Mouse (Mus musculus): Measurements from ENCODE around the gene Qsox1. TPM values are rescaled to one million over a fixed set of nuclear protein-coding genes. Genes with fewer than 3 reads are reported as not detected.

Gene Qsox1
- polyA plus RNA-seq (2014; fragmentation: Nextera tagmentation; extraction: Ambion mirVana): 12.2 and 12.4 TPM in 2 replicates

DNA sequence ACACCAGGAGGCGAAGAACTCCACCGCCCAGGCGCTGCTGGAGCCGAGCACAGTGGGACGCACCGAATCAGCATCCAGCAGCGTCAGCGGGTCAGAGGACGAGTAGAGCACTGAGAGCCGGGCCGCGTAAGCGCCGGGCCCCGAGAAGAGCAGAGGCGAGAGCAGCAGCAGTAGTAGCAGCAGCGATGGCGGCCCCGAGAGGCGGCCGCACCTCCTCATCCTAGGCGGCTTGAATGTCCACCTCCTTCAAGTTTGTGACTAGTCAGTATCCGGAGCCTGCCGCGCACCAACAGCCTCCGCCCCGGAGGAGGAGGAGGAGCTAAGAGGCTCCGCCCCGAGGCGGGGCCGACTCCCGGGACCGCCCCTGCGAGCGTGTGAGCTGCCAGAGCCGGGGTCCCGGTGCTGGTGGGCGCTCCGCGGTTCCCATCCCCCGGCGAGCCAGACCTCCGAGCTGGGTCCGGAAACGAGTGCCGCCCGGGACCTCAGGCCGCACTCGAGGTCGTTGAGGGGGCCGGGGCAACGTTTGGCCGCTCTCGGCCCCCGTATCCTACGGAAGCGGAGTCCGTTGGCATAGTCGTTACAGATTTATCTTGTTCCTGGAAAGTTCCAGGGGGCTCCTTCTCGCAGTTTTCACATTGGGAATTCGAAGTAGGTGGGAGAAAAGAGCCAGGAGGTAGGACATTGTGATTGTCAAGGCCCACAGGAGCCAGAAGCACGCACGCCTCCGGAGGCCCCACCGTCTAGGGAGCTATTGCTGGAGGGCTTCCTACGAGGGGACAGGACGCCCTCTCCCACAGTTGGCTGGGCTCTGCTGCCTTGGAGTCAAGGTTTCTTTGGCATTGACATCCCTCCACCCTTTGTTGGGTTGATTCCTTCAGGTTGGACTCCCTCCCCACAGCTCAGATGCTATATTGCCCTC lies at the start of gene Qsox1:
TSS of gene Qsox1 (minus strand) at position 309 of the 919 bp plus-strand sequence.
- H3K4me1 ChIP-seq (ENCODE audit: control insufficient read depth in 2 of 2, insufficient read depth in 2 of 2, low read length in 2 of 2): peaks cover 17 to 33% of the 10 kb centered on the region in 2 experiments
- H3K27me3 ChIP-seq (ENCODE audit: control insufficient read depth, insufficient read depth, low read length): no peaks in the 10 kb centered on the region
- peak within 1 kb of the TSS; percentile 69 to 94 for H3K4me3 ChIP-seq (ENCODE audit: control insufficient read depth in 1 of 2, insufficient read depth in 1 of 2, low read depth in 1 of 2, low read length in 2 of 2)
- WGBS: under 1% methylated on average over 64 of the region's 67 CpGs
- peak within 1 kb of the TSS; percentile 81 for H3K4me2 ChIP-seq (ENCODE audit: low read length)
- no peaks in the 10 kb centered on the region for H3K9me3 ChIP-seq (ENCODE audit: control insufficient read depth, low read length)
- H3K36me3 ChIP-seq (ENCODE audit: control insufficient read depth, insufficient read depth, low read length): no peaks in the 10 kb centered on the region
- ATAC-seq (ENCODE audit: insufficient number of reproducible peaks, insufficient read depth, low FRiP score, low read depth): peak; percentile 87
- H3K9ac ChIP-seq (ENCODE audit: low read length): peak within 1 kb of the TSS; percentile 69
- H3K27ac ChIP-seq (replicated peaks in 1 of 2; ENCODE audit: control insufficient read depth in 1 of 2, insufficient read depth in 1 of 2, low read depth in 2 of 2, low read length in 2 of 2): peak within 1 kb of the TSS; percentile 29 to 66; a peak in 3 of 4 replicates

DNA sequence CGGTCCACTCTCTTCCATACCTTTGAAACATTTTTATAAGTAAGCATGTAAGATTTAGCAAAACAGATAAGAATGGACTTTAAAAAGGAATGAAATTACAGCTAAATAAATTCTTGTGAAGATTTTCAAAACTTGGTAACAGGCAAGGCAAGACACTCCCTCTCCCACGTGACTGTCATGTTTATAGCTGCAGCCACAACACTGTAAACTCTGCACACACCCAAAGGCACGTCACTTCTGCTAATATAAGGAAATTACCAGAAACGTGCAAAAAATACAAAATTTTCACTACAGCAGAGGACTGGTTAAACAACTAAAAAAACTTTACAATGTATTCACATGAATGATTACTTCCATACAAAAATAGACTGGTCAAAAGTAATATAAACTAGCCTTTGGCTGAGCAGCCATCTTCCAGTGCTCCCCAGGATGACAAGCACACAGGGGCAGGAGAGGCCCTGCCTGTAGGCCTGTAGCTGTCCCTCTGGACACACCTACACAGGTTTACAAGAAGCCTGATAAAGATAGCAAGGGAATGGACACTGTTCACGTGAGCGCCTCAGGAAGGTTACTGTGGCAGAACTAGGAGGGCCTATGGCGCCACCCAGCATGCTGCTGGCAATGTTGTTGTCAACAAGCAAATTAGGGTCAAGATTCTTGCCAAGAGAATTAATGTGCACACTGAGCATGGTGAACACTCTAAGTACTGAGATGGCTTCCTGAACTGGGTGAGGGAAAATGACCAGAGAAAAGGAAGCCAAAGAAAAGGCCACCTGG lies 42.4 kb upstream of the Qsox1 start:
- no peak overlapping the region for H3K9ac ChIP-seq (ENCODE audit: low read length)
- no peak for ATAC-seq (ENCODE audit: insufficient number of reproducible peaks, insufficient read depth, low FRiP score, low read depth)
- no peak overlapping the region for H3K4me2 ChIP-seq (ENCODE audit: low read length)
- peaks cover 86% of the 10 kb centered on the region for H3K36me3 ChIP-seq (ENCODE audit: control insufficient read depth, insufficient read depth, low read length)
- no peaks in the 10 kb centered on the region for H3K27me3 ChIP-seq (ENCODE audit: control insufficient read depth, insufficient read depth, low read length)
- H3K9me3 ChIP-seq (ENCODE audit: control insufficient read depth, low read length): no peaks in the 10 kb centered on the region
- H3K4me1 ChIP-seq (ENCODE audit: control insufficient read depth in 2 of 2, insufficient read depth in 2 of 2, low read length in 2 of 2): no peaks in the 10 kb centered on the region
- WGBS: 79% methylated on average over 7 of the region's 7 CpGs
- H3K27ac ChIP-seq (replicated peaks in 1 of 2; ENCODE audit: control insufficient read depth in 1 of 2, insufficient read depth in 1 of 2, low read depth in 2 of 2, low read length in 2 of 2): no peak overlapping the region
- no peak overlapping the region for H3K4me3 ChIP-seq (ENCODE audit: control insufficient read depth in 1 of 2, insufficient read depth in 1 of 2, low read depth in 1 of 2, low read length in 2 of 2)

DNA sequence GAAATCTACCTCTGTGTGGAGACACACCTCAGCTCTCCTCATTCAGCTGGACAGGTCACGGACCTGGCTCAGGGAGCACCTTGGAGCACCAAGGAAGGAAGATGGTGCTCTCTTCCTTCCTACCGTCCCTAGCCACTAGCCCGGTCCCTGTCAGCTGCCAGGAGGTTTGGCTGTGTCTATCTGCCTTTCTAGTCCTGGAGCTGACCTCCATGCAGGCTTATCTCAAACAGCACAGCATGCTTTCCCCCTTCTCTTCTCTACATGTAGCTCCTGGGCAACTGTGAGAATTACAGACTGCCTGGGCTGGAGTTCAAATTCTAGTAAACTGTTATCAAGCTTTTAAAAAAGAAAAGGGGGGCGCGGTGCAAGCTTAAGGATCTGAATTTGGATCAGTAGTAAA lies 40.3 kb upstream of the Qsox1 start:
- WGBS: 88% methylated on average over 5 of the region's 5 CpGs
- Histone ChIP-seq H3K4me1 (ENCODE audit: control insufficient read depth in 2 of 2, insufficient read depth in 2 of 2, low read length in 2 of 2) (no peaks in the 10 kb centered on the region), H3K27me3 (ENCODE audit: control insufficient read depth, insufficient read depth, low read length) (no peaks in the 10 kb centered on the region), H3K36me3 (ENCODE audit: control insufficient read depth, insufficient read depth, low read length) (peaks cover 84% of the 10 kb centered on the region), H3K9ac (ENCODE audit: low read length) (no peak overlapping the region), H3K4me2 (ENCODE audit: low read length) (no peak overlapping the region), H3K4me3 (ENCODE audit: control insufficient read depth in 1 of 2, insufficient read depth in 1 of 2, low read depth in 1 of 2, low read length in 2 of 2) (no peak overlapping the region), H3K9me3 (ENCODE audit: control insufficient read depth, low read length) (no peaks in the 10 kb centered on the region), H3K27ac (replicated peaks in 1 of 2; ENCODE audit: control insufficient read depth in 1 of 2, insufficient read depth in 1 of 2, low read depth in 2 of 2, low read length in 2 of 2) (no peak overlapping the region)
- ATAC-seq (ENCODE audit: insufficient number of reproducible peaks, insufficient read depth, low FRiP score, low read depth): no peak

DNA sequence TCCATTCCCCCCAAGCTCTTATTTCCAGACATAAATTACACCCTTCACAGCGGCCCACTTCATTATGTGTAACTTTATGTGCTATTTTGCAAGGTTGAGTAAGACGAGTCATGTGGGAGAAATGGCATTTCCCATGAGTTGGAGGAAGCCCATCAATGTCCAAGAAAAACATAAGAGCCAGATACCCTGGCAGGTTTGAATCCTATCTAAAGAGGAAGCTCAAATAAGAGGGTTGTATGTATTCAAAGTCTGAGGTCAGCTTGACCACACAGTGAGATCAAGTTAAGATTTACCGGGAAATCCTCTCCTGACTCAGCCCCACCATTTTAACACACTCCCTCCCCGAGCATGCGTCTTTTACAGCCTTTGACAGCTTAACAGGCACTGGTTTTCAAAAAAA lies 31.5 kb upstream of the Qsox1 start:
- no peak for ATAC-seq (ENCODE audit: insufficient number of reproducible peaks, insufficient read depth, low FRiP score, low read depth)
- H3K27ac ChIP-seq (replicated peaks in 1 of 2; ENCODE audit: control insufficient read depth in 1 of 2, insufficient read depth in 1 of 2, low read depth in 2 of 2, low read length in 2 of 2): peak overlapping the region in 1 of 2 experiments; percentile 20; a peak in 1 of 4 replicates
- WGBS: 65% methylated on average over 5 of the region's 5 CpGs

DNA sequence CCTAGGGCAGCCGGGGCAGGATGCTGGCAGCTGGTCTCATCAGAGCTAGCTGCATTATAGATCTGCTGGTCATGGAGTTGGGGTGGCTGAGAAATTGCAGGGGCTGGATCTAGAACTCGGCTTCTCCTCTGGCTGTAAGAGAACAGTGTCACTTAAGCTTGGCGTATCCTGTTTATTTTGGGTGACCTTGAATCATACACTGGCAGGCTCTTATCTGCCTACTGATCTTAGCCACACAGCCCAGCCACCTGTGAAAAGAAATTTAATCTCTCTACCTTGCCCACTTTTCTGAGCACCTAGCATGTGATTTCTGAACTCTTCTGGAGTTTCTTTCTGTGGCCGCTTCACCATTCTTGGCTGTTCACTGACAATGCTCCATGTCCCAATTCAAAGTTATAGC lies 30.8 kb upstream of the Qsox1 start:
- H3K9me3 ChIP-seq (ENCODE audit: control insufficient read depth, low read length): no peaks in the 10 kb centered on the region
- H3K9ac ChIP-seq (ENCODE audit: low read length): no peak overlapping the region
- no peak overlapping the region; a peak in 2 of 4 replicates for H3K27ac ChIP-seq (replicated peaks in 1 of 2; ENCODE audit: control insufficient read depth in 1 of 2, insufficient read depth in 1 of 2, low read depth in 2 of 2, low read length in 2 of 2)
- no peak overlapping the region for H3K4me2 ChIP-seq (ENCODE audit: low read length)
- no peak for ATAC-seq (ENCODE audit: insufficient number of reproducible peaks, insufficient read depth, low FRiP score, low read depth)
- 70% methylated on average over 4 of the region's 4 CpGs for WGBS
- H3K4me1 ChIP-seq (ENCODE audit: control insufficient read depth in 2 of 2, insufficient read depth in 2 of 2, low read length in 2 of 2): peaks cover 6 to 15% of the 10 kb centered on the region in 2 experiments; a peak in 3 of 4 replicates
- H3K36me3 ChIP-seq (ENCODE audit: control insufficient read depth, insufficient read depth, low read length): peaks cover 34% of the 10 kb centered on the region
- no peak overlapping the region for H3K4me3 ChIP-seq (ENCODE audit: control insufficient read depth in 1 of 2, insufficient read depth in 1 of 2, low read depth in 1 of 2, low read length in 2 of 2)
- H3K27me3 ChIP-seq (ENCODE audit: control insufficient read depth, insufficient read depth, low read length): no peaks in the 10 kb centered on the region

More for the DNA sequence above, 31.5 kb upstream of the Qsox1 start:
- H3K4me1 ChIP-seq (ENCODE audit: control insufficient read depth in 2 of 2, insufficient read depth in 2 of 2, low read length in 2 of 2): peaks cover 6 to 15% of the 10 kb centered on the region in 2 experiments; a peak in 3 of 4 replicates
- no peaks in the 10 kb centered on the region for H3K27me3 ChIP-seq (ENCODE audit: control insufficient read depth, insufficient read depth, low read length)
- no peaks in the 10 kb centered on the region for H3K9me3 ChIP-seq (ENCODE audit: control insufficient read depth, low read length)
- H3K36me3 ChIP-seq (ENCODE audit: control insufficient read depth, insufficient read depth, low read length): peaks cover 40% of the 10 kb centered on the region
- no peak overlapping the region for H3K9ac ChIP-seq (ENCODE audit: low read length)
- H3K4me2 ChIP-seq (ENCODE audit: low read length): no peak overlapping the region
- no peak overlapping the region for H3K4me3 ChIP-seq (ENCODE audit: control insufficient read depth in 1 of 2, insufficient read depth in 1 of 2, low read depth in 1 of 2, low read length in 2 of 2)

DNA sequence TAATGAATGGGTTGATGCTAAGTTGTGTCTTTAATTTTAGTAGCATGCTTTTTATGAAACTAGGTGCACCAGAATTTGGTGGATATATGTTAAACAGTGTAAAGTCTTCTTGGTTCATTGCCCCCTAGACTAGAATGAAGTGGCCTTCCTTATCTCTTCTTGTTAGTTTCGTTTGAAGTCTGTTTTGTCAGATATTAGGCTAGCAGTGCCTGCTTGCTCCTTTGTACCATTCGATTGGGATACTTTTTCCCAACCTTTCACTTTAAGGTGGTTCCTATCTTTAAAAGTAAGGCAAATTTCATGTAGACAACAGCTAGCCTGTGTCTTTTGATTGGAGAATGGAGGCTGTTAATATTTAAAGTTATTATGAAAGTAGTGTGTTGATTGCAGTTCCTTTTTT lies 23.0 kb upstream of the Qsox1 start:
- 46% methylated on average over 2 of the region's 2 CpGs for WGBS
- ATAC-seq (ENCODE audit: insufficient number of reproducible peaks, insufficient read depth, low FRiP score, low read depth): no peak
- Histone ChIP-seq H3K4me3 (ENCODE audit: control insufficient read depth in 1 of 2, insufficient read depth in 1 of 2, low read depth in 1 of 2, low read length in 2 of 2) (no peak overlapping the region), H3K27ac (replicated peaks in 1 of 2; ENCODE audit: control insufficient read depth in 1 of 2, insufficient read depth in 1 of 2, low read depth in 2 of 2, low read length in 2 of 2) (no peak overlapping the region), H3K27me3 (ENCODE audit: control insufficient read depth, insufficient read depth, low read length) (no peaks in the 10 kb centered on the region), H3K4me1 (ENCODE audit: control insufficient read depth in 2 of 2, insufficient read depth in 2 of 2, low read length in 2 of 2) (no peaks in the 10 kb centered on the region), H3K4me2 (ENCODE audit: low read length) (no peak overlapping the region), H3K9me3 (ENCODE audit: control insufficient read depth, low read length) (no peaks in the 10 kb centered on the region), H3K9ac (ENCODE audit: low read length) (no peak overlapping the region), H3K36me3 (ENCODE audit: control insufficient read depth, insufficient read depth, low read length) (no peaks in the 10 kb centered on the region)

DNA sequence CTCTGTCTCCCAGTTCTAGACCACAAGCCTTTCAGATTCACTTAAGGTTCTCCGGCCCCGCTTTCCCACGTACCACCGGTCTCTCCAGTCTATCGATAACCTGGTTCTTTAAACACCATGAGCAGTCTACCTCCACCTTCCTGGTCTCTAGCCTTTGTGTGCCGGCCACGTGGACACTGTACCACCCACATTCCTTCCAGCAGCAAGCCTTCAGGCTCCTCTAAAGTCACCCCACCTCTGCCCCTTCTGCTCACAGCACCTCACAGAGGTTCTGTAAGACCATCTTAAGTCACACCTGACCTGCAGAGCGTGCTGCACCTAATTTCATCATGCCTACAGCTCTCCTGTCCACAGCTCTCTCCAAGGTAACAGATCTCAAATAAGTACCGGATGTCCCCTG lies 20.9 kb upstream of the Qsox1 start:
- Histone ChIP-seq H3K4me3 (ENCODE audit: control insufficient read depth in 1 of 2, insufficient read depth in 1 of 2, low read depth in 1 of 2, low read length in 2 of 2) (no peak overlapping the region), H3K4me2 (ENCODE audit: low read length) (no peak overlapping the region), H3K27ac (replicated peaks in 1 of 2; ENCODE audit: control insufficient read depth in 1 of 2, insufficient read depth in 1 of 2, low read depth in 2 of 2, low read length in 2 of 2) (no peak overlapping the region), H3K9ac (ENCODE audit: low read length) (no peak overlapping the region), H3K36me3 (ENCODE audit: control insufficient read depth, insufficient read depth, low read length) (no peaks in the 10 kb centered on the region), H3K4me1 (ENCODE audit: control insufficient read depth in 2 of 2, insufficient read depth in 2 of 2, low read length in 2 of 2) (no peaks in the 10 kb centered on the region), H3K27me3 (ENCODE audit: control insufficient read depth, insufficient read depth, low read length) (no peaks in the 10 kb centered on the region), H3K9me3 (ENCODE audit: control insufficient read depth, low read length) (no peaks in the 10 kb centered on the region)
- WGBS: 84% methylated on average over 9 of the region's 9 CpGs
- no peak for ATAC-seq (ENCODE audit: insufficient number of reproducible peaks, insufficient read depth, low FRiP score, low read depth)

Data from heart, embryonic 14.5 days (tissue).